Mouse (Mus musculus) G1E (cell line): ENCODE data around the gene Piwil1.

Source experiments
- CTCF ChIP-seq: IDR thresholded peaks from 2 replicates; pipeline ENCODE4 v1.5.1; 2012; ENCODE audit warnings: low read depth, low read length, inconsistent platforms, mixed read lengths
- GATA1 ChIP-seq: IDR thresholded peaks from 2 replicates; pipeline ENCODE4 v1.6.1; 2012; ENCODE audit warnings: borderline replicate concordance, low read length, inconsistent platforms, mixed read lengths

DNA sequence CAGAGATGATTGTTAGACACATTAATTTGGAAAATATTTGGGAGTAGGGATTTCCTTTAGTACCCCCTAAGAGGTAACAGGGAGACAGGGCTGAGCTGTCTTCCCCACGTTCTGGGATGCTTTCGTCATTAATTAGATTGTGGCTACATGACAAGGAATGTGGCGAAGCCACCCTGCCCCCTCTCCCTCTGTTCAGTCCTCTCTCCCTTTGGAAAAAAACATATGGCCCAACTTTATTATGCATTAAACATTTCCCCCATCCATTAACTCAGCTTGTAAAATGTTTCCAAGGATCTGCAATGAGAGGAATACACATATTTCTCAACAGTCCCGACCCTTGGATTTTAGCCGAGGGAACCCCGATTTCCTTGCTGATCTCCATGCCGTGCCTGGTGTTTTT lies 35.0 kb upstream of the Piwil1 start:
- TF ChIP-seq CTCF = no peak
- no peak for TF ChIP-seq GATA1
